Mouse (Mus musculus) limb, embryonic 14.5 days (tissue): ENCODE results near the gene Celsr1. TPM values are rescaled to one million over a fixed set of nuclear protein-coding genes. Genes with fewer than 3 reads are reported as not detected.

Experiments
- ATAC-seq: fragments of 200-750 bp; cut with Nextera tagmentation; 2 replicates; pipeline ENCODE4 v1.8.0; 2017; ENCODE audit warnings: low read depth, moderate number of reproducible peaks, moderate TSS enrichment; ENCODE audit not compliant: low FRiP score
- DNase-seq: peaks from one replicate; pipeline ENCODE4 v3.0.0-alpha.2; 2015; ENCODE audit warnings: low spot score
- H3K27ac ChIP-seq: fragments of 300-500 bp; sonication (generic); replicated peaks from 2 replicates; pipeline ENCODE4 v1.5.1; 2014; ENCODE audit warnings: low read depth, mild to moderate bottlenecking, low read length, moderate library complexity, mixed read lengths
- H3K27me3 ChIP-seq: fragments of 300-500 bp; sonication (generic); 2 replicates; pipeline ENCODE4 v1.6.1; 2014; ENCODE audit warnings: low read length, mixed read lengths; ENCODE audit not compliant: control insufficient read depth, insufficient read depth
- H3K36me3 ChIP-seq: fragments of 300-500 bp; sonication (generic); 2 replicates; pipeline ENCODE4 v1.6.1; 2014; ENCODE audit warnings: mild to moderate bottlenecking, low read length, moderate library complexity, mixed read lengths; ENCODE audit not compliant: control insufficient read depth, insufficient read depth
- H3K4me1 ChIP-seq: fragments of 300-500 bp; sonication (generic); 2 replicates; pipeline ENCODE4 v1.6.1; 2014; ENCODE audit warnings: antibody characterized with exemption, low read length, mixed read lengths; ENCODE audit not compliant: control insufficient read depth, insufficient read depth
- H3K4me2 ChIP-seq: fragments of 300-500 bp; sonication (generic); replicated peaks from 2 replicates; pipeline ENCODE4 v1.6.1; 2014; ENCODE audit warnings: low read depth, mild to moderate bottlenecking, low read length, moderate library complexity; ENCODE audit not compliant: severe bottlenecking
- H3K4me3 ChIP-seq: fragments of 300-500 bp; sonication (generic); replicated peaks from 2 replicates; pipeline ENCODE4 v1.5.1; 2014; ENCODE audit warnings: low read length
- H3K9ac ChIP-seq: fragments of 300-500 bp; sonication (generic); 2 replicates; pipeline ENCODE4 v1.6.1; 2014; ENCODE audit warnings: mild to moderate bottlenecking, low read depth, low read length, moderate library complexity; ENCODE audit not compliant: severe bottlenecking
- H3K9me3 ChIP-seq: fragments of 300-500 bp; sonication (generic); 2 replicates; pipeline ENCODE4 v1.6.1; 2016; ENCODE audit warnings: low read length; ENCODE audit not compliant: control insufficient read depth
- POLR2A ChIP-seq: fragments of 200-500 bp; IDR thresholded peaks from 2 replicates; pipeline ENCODE4 v1.8.0; 2012; ENCODE audit warnings: inconsistent platforms, mild to moderate bottlenecking, moderate library complexity, borderline replicate concordance; ENCODE audit not compliant: insufficient read depth, insufficient read length; ENCODE audit errors: extremely low read depth
- WGBS: fragments of 180-500 bp; shearing (Covaris S2); extraction: QIAGEN DNeasy Blood & Tissue Kit; methylation state at CpG from one replicate; pipeline ENCODE4 v1.1.7; 2014; 5-methylcytosine and 5-hydroxymethylcytosine counted together
- polyA plus RNA-seq, 2 experiments: library from polyadenylated mRNA; depleted of rRNA in 1 of 2; stranded (reverse) in 1 of 2; unstranded in 1 of 2; fragments of >200 nt; fragmentation: Nextera tagmentation in 1 of 2; extraction: Ambion mirVana in 1 of 2; gene quantifications; 2 replicates each; pipeline versions ENCODE4 v1.2.1 to v1.2.3; 2012 to 2014

The Celsr1 gene
- polyA plus RNA-seq, 2 experiments = 6.5 to 11.8 TPM

GRCm38 (mm10) chr15:85896284-85896683 is 137.3 kb downstream of the Celsr1 start:
- H3K27ac ChIP-seq = no peak overlapping the region
- no peaks in the 10 kb centered on the region for H3K9me3 ChIP-seq
- H3K9ac ChIP-seq = no peak overlapping the region
- H3K36me3 ChIP-seq = peaks cover 75% of the 10 kb centered on the region
- WGBS = 21% methylated on average over 8 of the region's 8 CpGs
- DNase-seq = peak; percentile 69
- no peak; the same call in 1 of the 2 replicates for ATAC-seq
- no peaks in the 10 kb centered on the region for H3K27me3 ChIP-seq
- TF ChIP-seq POLR2A = no peak
- H3K4me1 ChIP-seq = no peaks in the 10 kb centered on the region
- no peak overlapping the region for H3K4me3 ChIP-seq
- no peak overlapping the region for H3K4me2 ChIP-seq

- Histone ChIP-seq H3K27ac (no peak overlapping the region), H3K9ac (no peak overlapping the region), H3K36me3 (peaks cover 88% of the 10 kb centered on the region), H3K4me2 (no peak overlapping the region), H3K4me1 (no peaks in the 10 kb centered on the region), H3K4me3 (no peak overlapping the region), H3K9me3 (no peaks in the 10 kb centered on the region), H3K27me3 (no peaks in the 10 kb centered on the region)
- DNase-seq = no peak
- 89% methylated on average over 7 of the region's 7 CpGs for WGBS
- no peak for ATAC-seq
- TF ChIP-seq POLR2A = no peak
Observed at GRCm38 (mm10) chr15:85893871-85894270, 139.7 kb downstream of the Celsr1 start.

GRCm38 (mm10) chr15:85892498-85893118 is 141.0 kb downstream of the Celsr1 start:
- DNase-seq (no peak), ATAC-seq (no peak)
- Histone ChIP-seq H3K9ac (no peak overlapping the region), H3K27me3 (no peaks in the 10 kb centered on the region), H3K4me2 (no peak overlapping the region), H3K36me3 (peaks cover 87% of the 10 kb centered on the region), H3K27ac (no peak overlapping the region), H3K9me3 (no peaks in the 10 kb centered on the region), H3K4me3 (no peak overlapping the region), H3K4me1 (no peaks in the 10 kb centered on the region)
- 85% methylated on average over 13 of the region's 13 CpGs for WGBS
- TF ChIP-seq POLR2A = no peak

GRCm38 (mm10) chr15:85891971-85892370 is 141.6 kb downstream of the Celsr1 start:
- Histone ChIP-seq H3K9me3 (no peaks in the 10 kb centered on the region), H3K27ac (no peak overlapping the region), H3K27me3 (no peaks in the 10 kb centered on the region), H3K4me2 (no peak overlapping the region), H3K9ac (no peak overlapping the region), H3K4me1 (no peaks in the 10 kb centered on the region), H3K4me3 (no peak overlapping the region), H3K36me3 (peaks cover 82% of the 10 kb centered on the region)
- WGBS = 84% methylated on average over 10 of the region's 10 CpGs
- no peak for TF ChIP-seq POLR2A
- DNase-seq (no peak), ATAC-seq (no peak; the same call in 1 of the 2 replicates)

GRCm38 (mm10) chr15:85889235-85889634 is 144.3 kb downstream of the Celsr1 start:
- WGBS = 83% methylated on average over 4 of the region's 4 CpGs
- H3K4me3 ChIP-seq = no peak overlapping the region

GRCm38 (mm10) chr15:85885606-85886005 is 148.0 kb downstream of the Celsr1 start:
- no peaks in the 10 kb centered on the region for H3K9me3 ChIP-seq
- no peak overlapping the region for H3K4me2 ChIP-seq
- no peak overlapping the region for H3K4me3 ChIP-seq
- H3K27me3 ChIP-seq = no peaks in the 10 kb centered on the region
- no peak for TF ChIP-seq POLR2A
- H3K36me3 ChIP-seq = peaks cover 67% of the 10 kb centered on the region
- H3K4me1 ChIP-seq = no peaks in the 10 kb centered on the region
- DNase-seq = no peak
- no peak for ATAC-seq
- WGBS = 90% methylated on average over 5 of the region's 5 CpGs
- H3K27ac ChIP-seq = no peak overlapping the region
- H3K9ac ChIP-seq = no peak overlapping the region

More at GRCm38 (mm10) chr15:85889235-85889634, 144.3 kb downstream of the Celsr1 start:
- no peak for ATAC-seq
- DNase-seq = no peak
- TF ChIP-seq POLR2A = no peak
- Histone ChIP-seq H3K9me3 (no peaks in the 10 kb centered on the region), H3K9ac (no peak overlapping the region), H3K4me2 (no peak overlapping the region), H3K4me1 (no peaks in the 10 kb centered on the region), H3K27me3 (no peaks in the 10 kb centered on the region), H3K36me3 (peaks cover 82% of the 10 kb centered on the region), H3K27ac (no peak overlapping the region)
